Mouse (Mus musculus): ENCODE results near the gene Gm12248.

Gm12248 gene

DNA sequence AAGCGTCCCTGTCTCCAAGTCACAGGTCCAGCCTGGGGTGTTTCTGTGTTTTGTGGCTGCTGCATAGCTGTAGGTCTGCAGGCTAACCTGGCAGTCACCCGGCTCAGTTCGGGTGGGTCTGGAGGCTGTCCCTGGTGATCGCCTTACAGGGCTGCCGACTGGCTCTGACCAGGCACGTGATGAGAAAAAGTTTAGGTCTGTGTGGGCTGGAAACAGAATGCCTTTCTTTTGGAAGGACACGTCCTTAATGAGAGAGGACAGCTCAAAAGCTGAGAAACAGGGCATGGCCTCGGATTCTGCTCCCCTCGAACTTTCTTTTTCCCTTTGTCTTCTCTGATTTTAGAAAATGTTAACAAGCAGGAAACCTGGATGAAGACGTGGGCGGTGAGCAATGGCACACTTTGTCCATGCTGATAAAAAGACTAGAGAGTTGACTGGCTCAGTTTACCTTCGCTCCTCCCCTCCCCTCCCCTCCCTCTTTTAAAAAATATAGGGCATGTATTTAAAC is at the start of gene Gm12248:
TSS of gene Gm12248 (minus strand) at position 114 of the 508 bp plus-strand sequence.
- DNase-seq (ENCODE audit: low spot score) = no peak

DNA sequence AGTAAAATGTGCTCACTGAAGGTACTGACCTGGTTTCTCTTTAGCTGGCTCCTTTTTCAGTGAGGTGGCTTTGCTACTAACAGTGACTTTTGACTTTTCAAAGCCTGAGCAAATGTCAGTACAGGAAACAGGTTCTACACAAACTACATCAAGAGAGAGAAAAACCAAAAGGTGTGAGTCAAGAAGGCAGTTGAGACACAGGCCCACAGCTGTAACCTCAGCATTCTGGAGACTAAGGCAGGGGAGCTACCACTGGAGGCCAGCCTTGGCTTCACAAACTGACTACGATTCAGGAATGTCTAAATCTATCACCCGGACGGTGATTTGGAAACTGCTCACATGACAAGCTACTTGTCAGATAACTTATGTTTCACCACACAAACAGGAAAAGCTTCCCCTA is 46.5 kb upstream of the Gm12248 start:
- no peak for DNase-seq (ENCODE audit: low spot score)

DNA sequence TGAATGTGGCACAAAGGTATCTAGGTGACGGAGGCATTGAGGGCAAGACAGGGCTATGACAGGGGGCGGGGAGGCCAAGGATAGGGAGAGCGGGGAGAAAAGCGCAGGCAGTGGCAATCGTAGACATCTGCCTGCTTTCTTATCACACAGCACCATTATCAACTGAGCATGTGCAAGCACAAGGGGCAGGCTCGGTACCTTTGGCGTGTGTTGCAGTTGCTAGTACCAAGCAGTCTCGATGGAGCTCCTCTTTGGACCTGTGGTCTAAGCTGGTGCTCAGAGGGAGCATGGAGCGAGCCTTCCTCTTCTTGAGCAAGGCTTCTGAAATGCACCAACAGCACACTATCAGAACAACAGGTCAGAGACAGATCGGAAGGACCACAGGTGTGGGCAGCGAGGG is 45.9 kb upstream of the Gm12248 start:
- no peak for DNase-seq (ENCODE audit: low spot score)

DNA sequence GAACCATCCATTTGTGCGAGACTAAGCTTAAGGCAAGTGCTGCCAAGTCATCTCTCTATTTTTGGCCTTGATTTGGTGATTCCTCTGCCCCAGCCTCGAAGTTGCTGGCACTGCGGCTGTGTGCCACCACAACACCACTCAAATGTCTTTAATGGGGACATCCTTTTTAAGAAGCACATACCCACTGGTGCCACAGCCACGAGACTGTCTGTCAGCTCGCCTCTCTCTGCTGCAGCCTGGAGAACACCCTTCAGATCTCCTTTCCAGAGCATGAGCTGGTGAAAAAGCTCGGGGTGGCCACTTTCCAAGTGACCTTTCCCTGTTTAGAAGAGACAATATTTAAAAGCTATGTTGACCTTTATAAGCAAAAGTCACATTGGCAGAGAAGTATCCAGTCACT is 43.7 kb upstream of the Gm12248 start:
- DNase-seq (ENCODE audit: low spot score) = no peak

DNA sequence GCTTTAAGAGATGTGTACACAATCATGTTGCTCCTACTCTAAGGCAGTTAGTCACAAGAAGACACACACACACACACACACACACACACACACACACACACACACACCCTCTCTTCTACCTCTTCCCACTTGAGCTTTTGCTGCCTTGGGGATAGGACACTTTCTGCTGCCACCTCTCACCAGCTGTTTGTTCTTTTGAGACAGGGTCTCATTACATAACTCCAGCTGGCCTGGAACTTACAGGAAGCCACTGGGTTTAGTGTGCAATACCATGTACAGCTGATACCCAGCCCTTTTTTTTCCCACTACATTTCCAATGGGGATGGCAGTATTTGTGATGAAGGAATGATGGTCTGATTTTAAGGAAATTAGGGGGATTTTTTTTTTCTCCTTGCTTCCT is 42.4 kb upstream of the Gm12248 start:
- DNase-seq (ENCODE audit: low spot score) = no peak

DNA sequence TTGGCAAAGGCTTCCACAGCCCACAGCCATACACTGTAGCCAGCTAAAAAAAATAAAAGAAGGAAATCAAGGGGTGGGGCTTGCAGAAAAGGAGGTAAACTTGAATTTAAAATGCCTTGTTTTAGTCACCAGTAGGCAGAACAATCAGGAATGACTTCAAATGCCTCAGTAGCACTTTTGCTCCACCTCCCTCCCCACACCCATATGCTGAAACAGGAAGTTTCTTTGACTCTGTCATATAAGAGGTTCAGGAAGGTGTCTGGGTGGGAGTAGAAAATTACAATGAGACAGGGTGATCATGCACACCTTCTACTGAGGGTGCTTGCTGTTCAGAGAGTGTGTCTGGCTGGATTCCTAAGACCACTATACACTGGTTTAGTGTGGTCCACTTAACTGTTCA is 41.9 kb upstream of the Gm12248 start:
- no peak for DNase-seq (ENCODE audit: low spot score)

DNA sequence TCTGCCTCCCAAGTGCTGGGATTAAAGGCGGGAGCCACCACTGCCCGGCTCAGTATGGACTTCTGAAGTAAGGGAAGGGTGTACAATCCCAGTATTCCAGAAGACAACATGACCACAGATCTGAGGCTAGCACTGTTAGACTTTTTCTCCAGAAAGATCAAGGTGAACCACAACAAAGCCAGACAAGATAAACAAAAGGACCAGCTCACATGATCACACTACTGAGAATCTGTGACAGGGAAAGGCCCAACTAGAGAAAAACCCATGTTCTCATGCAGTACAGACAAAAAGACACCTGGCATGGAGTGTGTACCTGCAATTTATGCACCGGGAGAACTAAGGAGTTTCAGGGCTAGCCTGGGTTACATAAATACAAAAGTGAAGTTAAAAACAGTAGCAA is 39.1 kb upstream of the Gm12248 start:
- no peak for DNase-seq (ENCODE audit: low spot score)

DNA sequence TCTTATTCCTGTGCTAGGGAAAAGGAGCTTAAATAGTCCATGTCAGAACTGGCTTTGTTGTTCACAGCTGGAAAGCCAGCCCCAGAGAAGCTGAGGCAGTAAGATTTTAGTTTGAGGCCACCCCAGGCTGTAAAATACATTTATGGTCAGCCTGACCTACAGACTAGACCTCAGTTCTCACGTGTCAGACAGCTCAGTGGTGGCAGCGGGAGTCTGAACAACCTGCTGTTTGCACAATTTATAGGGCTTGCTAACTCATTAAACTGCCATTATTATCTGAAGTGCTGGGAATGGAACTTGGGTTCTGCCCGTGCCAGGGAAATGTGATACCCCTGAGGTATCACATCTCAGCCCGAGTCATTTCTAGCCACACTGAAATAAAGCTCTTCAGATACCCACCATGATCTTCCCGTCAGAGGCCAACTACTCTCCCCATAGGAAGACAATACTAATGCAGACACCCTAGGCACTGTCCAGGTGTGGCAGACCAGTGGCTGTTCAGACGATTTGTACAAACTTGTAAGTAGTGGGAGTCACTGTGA is 36.4 kb upstream of the Gm12248 start:
- DNase-seq (ENCODE audit: low spot score) = no peak

DNA sequence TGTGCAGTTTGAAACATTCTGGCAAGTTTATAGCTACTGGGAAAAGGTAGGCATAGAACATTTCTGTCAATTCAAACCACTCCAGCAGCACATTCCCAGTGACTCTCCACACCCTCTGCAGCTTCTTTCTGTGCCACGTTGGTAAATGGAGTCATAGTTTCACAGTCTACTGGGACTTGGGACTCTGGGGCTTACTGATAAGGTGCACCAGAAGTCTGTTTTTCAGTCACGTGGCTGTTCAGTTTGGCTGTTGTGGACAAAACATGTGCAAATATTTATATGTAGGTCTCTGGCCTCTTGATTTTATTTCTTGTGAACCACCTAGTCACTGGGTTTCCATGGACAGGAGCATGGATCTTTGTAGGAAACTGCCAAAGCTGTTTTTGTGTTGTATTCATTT is 34.6 kb upstream of the Gm12248 start:
- no peak for DNase-seq (ENCODE audit: low spot score)

DNA sequence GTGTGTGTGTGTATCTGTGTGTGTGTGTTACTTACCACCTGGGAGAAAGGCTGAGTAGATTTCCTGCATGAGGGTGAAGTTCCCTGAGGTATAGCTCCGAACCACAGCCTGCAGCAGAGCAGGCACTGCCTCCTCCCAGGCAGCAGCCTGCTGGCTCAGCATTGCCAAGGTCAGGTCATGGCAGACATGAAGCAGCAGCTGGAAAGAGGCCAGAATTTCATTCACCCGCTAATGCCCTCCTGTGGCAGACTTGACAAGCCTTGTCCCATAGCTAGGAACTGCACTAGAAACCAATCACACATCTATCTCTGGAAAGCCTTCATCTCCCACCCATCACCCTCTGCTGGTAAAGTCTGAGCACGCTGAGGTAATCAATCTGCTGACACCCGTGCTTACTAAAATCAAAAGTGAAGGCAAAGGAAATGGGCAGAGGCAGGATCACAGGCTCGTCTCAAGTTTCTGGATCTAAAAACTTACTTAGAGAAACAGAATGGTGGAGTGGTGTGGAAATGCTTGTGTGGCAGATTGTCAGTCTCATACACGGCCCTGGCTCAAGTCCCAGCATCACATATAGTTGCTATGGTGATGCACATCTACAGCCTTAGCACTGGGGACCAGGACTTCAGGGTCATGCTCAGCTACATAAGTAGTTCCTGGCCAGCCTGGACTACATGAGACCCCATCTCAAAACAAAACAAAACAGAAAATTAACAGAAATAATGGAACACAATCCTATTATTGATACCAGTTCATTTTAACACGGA is 33.6 kb upstream of the Gm12248 start:
- no peak for DNase-seq (ENCODE audit: low spot score)

DNA sequence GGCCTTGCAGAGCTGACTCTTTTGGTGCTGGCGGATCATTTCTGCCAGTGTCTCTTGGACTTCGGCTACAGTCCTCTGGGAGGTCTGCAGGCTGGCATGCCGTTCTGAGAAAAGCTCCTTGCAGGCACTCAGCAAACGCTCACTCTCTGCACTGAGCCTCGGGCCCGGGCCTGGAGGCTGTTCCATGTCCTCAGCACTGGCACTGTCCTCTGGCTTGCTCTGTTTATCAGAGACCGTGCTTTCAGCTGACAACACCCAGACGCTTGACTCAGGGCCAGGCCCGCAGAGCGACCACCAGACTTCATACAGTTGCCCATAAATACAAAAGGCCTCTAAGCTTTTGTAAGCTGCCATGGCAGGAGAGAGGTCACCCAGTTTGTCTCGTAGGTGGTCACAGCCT is 32.1 kb upstream of the Gm12248 start:
- DNase-seq (ENCODE audit: low spot score) = no peak

DNA sequence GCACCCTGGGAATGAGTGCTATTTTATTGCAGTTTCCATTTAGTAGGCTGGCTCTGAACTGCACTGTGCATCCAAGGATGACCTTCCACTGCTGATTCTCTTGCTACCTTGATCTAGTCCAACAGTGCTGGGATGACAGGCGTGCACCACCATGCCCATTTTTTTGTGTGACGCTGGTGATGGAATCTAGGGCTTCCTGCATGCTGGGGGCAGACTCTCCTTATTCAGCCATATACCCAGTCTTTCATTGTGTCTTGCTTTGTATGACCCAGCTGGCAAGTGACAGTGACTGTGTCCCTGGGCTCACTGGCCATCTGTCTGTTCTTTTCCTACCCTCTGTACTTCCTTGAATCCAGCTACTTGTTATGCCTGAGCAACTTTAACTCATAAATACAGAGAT is 30.8 kb upstream of the Gm12248 start:
- DNase-seq (ENCODE audit: low spot score) = no peak

DNA sequence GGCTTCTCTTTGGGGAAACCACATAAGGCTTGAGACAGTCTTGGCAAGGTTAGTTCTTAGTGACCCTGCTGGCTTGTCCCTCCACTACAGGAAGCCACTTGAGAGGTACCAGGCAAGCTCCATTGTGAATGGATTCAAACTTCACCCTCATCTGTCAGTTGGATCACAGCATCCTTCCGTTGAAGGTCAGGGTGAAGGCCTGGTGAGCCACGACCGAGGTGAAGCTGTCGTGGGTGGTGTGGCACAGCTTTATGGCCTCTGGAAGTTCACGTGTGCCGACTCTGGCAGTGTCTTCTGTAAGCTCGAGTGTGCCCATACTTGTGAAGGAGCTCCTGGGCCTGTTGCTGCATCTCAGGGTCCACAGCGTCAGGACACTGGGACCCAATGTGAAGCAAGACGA is 28.4 kb upstream of the Gm12248 start:
- no peak for DNase-seq (ENCODE audit: low spot score)

DNA sequence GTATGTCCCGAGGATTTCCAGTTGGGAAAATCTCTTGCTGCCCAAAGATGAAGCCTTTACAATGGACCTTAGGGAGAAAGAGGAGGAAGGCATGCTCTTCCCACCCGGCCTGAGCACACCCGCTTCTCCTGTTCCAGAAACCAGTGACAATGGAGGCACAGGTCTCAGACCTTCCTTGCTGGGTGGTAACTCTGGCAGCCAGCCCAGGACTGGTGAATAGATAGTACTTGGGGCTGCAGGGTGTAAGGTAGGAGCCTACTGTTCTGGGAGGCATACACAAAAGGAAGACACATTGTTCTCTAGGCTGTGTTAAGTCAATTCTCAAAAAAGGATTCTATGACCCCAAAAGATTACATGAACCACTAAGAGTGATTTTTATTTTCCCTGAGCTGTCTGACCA is 27.7 kb upstream of the Gm12248 start:
- DNase-seq (ENCODE audit: low spot score) = no peak

DNA sequence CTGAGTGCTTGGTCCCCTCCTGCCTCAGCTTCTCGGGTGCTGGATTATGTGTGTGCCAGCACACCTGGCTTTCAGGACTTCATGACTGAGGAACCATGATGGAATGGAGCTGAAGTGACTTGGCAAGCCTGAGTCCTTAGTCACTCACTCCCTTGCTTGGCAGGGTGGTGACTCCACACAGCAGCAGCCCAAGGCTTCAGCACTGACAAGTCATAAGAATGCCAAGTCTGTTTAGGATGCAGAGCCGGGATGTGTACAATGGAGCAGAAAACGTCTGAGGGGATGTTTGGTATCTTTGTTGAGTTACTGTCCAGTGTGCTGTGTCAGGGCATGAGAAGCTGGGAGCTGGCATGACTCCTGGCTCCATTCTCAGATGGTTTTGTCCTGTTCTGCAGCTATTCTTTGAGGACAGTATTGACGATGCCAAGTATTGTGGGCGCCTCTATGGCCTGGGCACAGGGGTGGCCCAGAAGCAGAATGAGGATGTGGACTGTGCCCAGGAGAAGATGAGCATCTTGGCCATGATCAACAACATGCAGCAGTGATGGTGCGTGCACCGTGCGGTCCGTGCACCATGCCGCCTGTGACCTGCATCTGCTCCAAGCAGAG is 24.2 kb upstream of the Gm12248 start:
- no peak for DNase-seq (ENCODE audit: low spot score)

DNA sequence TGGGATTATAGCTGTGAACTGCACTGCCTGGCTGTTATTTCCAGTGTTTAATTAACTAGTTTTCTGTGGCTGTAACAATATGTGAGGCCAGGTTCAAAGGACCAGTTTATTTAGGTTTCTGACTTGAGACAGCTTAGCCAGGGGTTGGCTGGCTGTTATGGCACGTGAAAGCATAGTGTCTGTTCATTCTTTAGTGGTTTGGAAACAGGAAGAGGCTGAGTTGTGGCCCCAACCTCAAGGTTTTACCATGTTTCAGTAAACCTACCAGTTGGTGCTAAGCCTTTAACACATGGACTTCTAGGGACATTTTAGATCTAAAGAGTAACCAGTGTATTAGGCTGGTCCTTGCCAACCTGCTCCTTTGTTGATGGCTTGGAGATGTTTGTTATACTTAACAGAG is 23.6 kb upstream of the Gm12248 start:
- DNase-seq (ENCODE audit: low spot score) = no peak

DNA sequence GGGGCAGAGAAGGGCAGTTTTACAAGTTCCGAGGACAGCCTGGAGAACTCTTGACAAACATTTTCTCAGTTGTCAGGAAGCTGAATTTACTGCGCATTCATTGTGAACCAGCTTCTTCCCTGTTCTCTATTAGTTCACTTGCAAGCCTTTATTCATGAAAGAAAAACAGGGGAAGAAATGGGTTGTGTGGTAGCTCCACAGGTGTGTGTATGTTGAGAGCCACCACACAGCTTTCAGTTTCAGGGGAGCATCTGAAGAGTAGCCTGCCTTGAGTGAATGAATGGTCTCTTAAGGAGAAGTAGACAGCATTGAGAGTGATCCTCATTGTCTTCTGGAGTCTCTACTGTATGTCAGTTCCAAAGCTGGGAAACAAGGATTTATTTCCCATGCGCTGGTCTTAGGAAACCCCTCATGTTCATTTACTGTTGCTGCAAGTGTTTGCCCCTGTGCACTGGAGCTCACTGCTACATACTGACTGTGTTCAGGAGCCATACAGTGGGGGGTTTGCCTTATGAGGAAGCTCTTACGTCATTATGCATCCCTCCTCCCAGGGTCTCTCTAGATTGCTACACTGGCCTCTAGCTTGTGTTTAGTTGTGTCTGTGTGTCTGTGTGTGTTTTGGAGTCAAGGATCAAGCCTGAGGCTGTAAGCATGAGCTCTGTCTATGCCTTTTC is 14.9 kb upstream of the Gm12248 start:
- DNase-seq (ENCODE audit: low spot score) = no peak

DNA sequence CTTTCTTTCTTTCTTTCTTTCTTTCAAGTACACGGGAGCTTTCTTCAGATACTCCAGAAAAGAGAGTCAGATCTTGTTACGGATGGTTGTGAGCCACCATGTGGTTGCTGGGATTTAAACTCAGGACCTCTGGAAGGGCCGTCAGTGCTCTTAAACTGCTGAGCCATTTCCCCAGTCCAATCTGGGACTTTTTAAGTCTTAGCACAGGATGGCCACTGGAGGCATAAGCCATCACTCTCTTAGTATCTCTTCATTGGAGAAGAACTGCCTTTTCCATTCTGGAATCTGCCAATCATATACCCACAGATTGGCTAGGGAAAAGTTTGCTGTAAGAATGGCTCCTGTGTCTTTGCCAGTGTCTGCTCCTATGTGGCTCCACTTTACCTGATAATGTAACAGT is 14.1 kb upstream of the Gm12248 start:
- no peak for DNase-seq (ENCODE audit: low spot score)

DNA sequence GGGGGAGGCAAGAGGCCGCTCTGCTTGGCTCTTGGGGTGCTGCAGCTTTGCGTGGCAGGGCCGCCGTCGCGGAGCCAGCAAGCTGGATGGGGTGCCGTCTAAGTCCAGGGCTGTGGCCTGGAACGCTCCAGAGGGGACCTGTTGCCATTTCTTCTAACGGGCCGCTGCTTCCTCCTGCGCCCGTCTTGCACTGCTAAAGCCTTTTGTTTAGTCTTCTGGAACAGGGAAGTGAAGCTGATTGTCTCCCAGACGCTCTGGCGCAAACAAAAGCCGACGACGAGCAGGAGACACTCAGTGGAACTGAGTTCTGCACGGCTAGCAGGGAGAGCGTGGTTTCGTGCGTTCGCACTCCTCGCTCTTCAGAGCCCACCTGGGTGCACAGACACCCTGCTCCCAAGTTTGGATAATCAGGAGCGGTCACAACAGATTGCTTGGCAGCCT is 11.4 kb upstream of the Gm12248 start:
- no peak for DNase-seq (ENCODE audit: low spot score)

DNA sequence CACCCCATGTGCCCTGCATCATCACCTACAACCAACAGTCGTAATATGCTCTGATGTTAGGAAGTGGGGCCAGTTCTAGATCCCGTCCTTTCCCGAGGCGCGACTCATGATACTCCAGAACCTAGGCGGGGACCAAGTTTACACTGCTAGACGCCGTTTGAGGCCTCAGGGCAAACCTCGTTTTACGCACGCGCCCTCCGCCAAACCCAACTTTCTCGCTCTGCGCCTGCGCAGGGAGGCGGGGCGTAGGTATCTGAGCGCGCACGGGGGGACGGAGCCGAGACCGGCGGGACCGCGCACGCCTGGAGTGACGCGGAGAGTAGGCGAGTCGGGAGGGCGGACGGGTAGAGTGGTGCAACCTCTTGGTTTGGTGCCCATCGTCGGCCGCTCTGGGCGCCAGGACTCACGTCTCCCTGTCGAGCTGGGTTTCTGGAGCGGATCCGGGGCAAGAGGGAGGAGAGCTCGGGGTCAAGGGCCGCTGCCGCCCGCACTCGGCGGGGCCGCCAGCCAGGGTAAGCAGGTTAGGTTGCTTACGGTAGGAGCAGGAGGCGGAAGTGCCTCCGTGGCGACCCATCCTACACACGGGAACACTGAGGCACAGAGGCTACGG is 10.9 kb upstream of the Gm12248 start, which contains the start of gene Cnot8:
TSS of gene Cnot8 (plus strand) at position 457 of the 610 bp plus-strand sequence.
- peak; percentile 97 for DNase-seq (ENCODE audit: low spot score)

DNA sequence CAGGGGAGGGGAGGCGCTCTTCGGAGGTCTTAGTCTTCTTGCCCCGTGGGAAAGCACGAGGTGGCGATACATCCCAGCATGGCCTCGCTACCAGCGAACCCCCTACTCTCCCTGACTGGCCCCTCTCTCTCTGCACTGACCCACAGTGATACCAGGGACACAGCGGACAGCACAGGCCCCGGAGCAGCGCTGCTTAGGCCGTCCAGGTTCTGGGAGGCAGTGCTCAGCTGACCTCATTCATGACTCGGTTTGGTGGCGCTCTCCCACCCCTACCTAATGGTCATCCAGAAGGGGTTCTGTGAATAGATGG is 10.4 kb upstream of the Gm12248 start:
- DNase-seq (ENCODE audit: low spot score) = no peak

DNA sequence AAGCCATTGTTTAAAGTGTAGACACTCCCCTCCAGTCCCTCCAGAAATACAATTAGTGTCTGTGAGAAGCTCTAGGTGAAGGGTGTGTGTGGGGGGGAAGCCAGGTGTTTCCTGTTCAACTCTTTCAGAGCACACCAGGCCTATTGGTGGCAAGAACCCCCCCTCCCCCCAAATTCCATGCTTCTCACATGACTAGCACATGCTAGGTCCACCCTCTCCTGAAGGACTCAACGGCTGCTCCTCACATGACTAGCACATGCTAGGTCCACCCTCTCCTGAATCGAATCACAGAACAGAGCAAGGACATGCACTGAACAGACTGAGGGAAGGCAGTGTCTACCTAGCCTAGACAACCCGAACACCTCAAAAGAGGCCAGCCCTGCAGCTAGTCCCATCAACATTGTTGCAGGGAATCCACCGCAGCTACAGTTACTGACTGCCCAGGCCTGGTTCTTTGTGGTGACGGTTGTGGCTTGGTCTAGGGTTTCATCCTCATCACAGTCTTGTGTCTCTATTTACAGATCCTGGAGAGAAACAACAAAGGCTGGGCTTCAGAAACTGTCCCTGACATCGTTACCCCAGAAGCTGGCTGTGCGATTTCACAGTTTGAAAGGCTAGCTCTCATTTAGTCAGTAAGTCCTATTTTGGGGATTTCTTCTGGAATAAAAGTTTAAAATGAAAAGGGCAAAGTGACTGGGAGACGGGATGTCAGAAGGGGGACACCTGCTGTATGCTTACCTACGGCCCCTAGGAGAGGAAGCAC is 9.8 kb upstream of the Gm12248 start:
- DNase-seq (ENCODE audit: low spot score) = no peak

Measured in urinary bladder, postnatal 10 days (tissue).